Mouse (Mus musculus): ENCODE data around the gene Rapgef4.

DNA sequence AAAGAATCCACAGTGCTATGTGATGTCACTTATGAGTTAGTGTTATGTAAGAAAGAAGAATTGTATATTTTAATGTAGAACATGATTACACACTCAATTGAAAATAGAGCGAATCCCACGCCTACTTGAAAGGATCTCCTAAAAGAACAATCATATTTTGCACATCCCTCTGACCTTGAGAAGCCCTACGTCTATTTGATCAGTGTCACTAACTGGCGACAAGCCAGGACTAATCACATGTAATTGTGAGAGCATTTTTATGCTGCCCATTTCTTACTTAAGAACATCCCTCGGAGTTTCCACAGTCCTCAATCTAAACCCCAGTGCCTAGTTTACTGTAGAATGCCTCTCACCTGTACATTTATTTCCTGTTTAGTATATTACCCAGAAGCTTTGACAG lies 177.0 kb downstream of the Rapgef4 start:
- TF ChIP-seq GATA1 (IDR thresholded peaks at IDR 0.05; ENCODE audit: low read length) (no peak), TAL1 (IDR thresholded peaks at IDR 0.05; ENCODE audit: low read length) (no peak)
